Mouse (Mus musculus) forebrain, embryonic 11.5 days (tissue): ENCODE results near the gene Shroom4. TPM values are rescaled to one million over a fixed set of nuclear protein-coding genes. Genes with fewer than 3 reads are reported as not detected.

Experiments
- ATAC-seq: fragments of 200-750 bp; cut with Nextera tagmentation; replicated peaks from 2 replicates; pipeline ENCODE4 v1.8.0; 2017; ENCODE audit warnings: moderate TSS enrichment; ENCODE audit not compliant: low FRiP score
- DNase-seq: peaks from one replicate; pipeline ENCODE4 v3.0.0-alpha.2; 2017; ENCODE audit warnings: low spot score
- H3K27ac ChIP-seq: fragments of 300-500 bp; sonication (generic); 2 replicates; pipeline ENCODE4 v1.5.1; 2014; ENCODE audit warnings: low read depth, low read length
- H3K27me3 ChIP-seq: fragments of 300-500 bp; sonication (generic); 2 replicates; pipeline ENCODE4 v1.6.1; 2014; ENCODE audit warnings: mild to moderate bottlenecking, low read length, mixed read lengths; ENCODE audit not compliant: control insufficient read depth, insufficient read depth
- H3K36me3 ChIP-seq: fragments of 300-500 bp; sonication (generic); 2 replicates; pipeline ENCODE4 v1.6.1; 2014; ENCODE audit warnings: mild to moderate bottlenecking, low read length, moderate library complexity, mixed read lengths; ENCODE audit not compliant: control insufficient read depth, insufficient read depth
- H3K4me1 ChIP-seq: fragments of 300-500 bp; sonication (generic); replicated peaks from 2 replicates; pipeline ENCODE4 v1.6.1; 2014; ENCODE audit warnings: low read length, mixed read lengths; ENCODE audit not compliant: control insufficient read depth, insufficient read depth
- H3K4me2 ChIP-seq: fragments of 300-500 bp; sonication (generic); 2 replicates; pipeline ENCODE4 v1.6.1; 2014; ENCODE audit warnings: low read depth, mild to moderate bottlenecking, low read length, moderate library complexity, mixed read lengths; ENCODE audit not compliant: severe bottlenecking
- H3K4me3 ChIP-seq: fragments of 300-500 bp; sonication (generic); 2 replicates; pipeline ENCODE4 v1.5.1; 2014; ENCODE audit warnings: low read depth, low read length
- H3K9ac ChIP-seq: fragments of 300-500 bp; sonication (generic); 2 replicates; pipeline ENCODE4 v1.6.1; 2014; ENCODE audit warnings: low read length
- H3K9me3 ChIP-seq: fragments of 300-500 bp; sonication (generic); 2 replicates; pipeline ENCODE4 v1.6.1; 2016; ENCODE audit warnings: low read length, mixed read lengths; ENCODE audit not compliant: control insufficient read depth
- WGBS: fragments of 180-500 bp; shearing (Covaris S2); extraction: QIAGEN DNeasy Blood & Tissue Kit; methylation state at CpG from one replicate; pipeline ENCODE4 v1.1.7; 2014; 5-methylcytosine and 5-hydroxymethylcytosine counted together
- polyA plus RNA-seq: library from polyadenylated mRNA; unstranded; fragments of >200 nt; fragmentation: Nextera tagmentation; extraction: Ambion mirVana; gene quantifications from 2 replicates; pipeline ENCODE4 v1.2.1, GENCODE M21; 2014

The Shroom4 gene
- polyA plus RNA-seq, 1 experiment from 2014 or later, result 5.4 TPM

DNA sequence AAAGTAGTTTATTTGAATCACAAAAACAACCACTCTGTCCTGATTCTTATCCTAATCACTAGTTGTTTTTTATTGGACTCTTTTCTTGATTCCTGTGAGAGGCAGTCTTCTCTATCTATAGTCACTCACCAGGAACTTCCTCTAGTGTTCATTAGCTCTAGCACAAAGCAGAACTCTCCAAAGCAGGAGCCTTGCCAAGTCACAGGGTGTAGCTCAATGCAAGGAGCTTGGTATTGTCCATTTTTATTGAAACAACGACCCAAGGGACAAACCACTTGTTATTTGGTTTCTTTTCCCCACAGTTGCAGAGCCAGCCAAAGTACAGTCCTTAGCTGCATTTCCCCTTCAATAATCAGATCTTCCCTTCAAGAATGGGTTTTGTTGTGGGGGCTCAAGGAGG, 181.5 kb downstream of the Shroom4 start:
- Histone ChIP-seq H3K4me2 (no peak overlapping the region), H3K9ac (no peak overlapping the region), H3K9me3 (no peaks in the 10 kb centered on the region), H3K4me1 (no peaks in the 10 kb centered on the region), H3K4me3 (no peak overlapping the region), H3K27me3 (no peaks in the 10 kb centered on the region), H3K36me3 (no peaks in the 10 kb centered on the region), H3K27ac (no peak overlapping the region)
- 88% methylated on average over 1 of the region's 1 CpGs for WGBS
- DNase-seq (no peak), ATAC-seq (no peak)

DNA sequence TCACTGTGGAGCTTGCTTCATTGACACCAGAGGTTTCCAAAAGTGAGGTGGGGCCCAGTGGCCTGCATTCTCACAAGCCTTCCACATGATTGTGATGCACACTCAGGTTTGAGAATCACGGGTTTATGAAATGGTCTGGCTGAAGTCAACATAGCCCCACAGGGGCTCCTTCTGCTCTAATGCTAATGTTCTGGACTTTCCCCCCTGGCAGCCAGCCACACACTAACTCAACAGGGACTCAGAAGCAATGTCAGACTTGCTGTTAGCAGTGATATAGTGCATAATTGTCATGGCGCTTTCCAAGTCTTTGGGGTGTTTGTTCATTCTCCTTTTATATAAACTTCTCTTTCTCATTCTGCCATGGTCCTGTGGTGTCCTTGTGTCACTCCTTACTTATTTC, 183.0 kb downstream of the Shroom4 start:
- Histone ChIP-seq H3K27ac (no peak overlapping the region), H3K36me3 (no peaks in the 10 kb centered on the region), H3K4me3 (no peak overlapping the region), H3K9me3 (no peaks in the 10 kb centered on the region), H3K27me3 (no peaks in the 10 kb centered on the region), H3K9ac (no peak overlapping the region), H3K4me1 (no peaks in the 10 kb centered on the region), H3K4me2 (no peak overlapping the region)
- no peak for ATAC-seq
- WGBS, result 84% methylated on average over 2 of the region's 2 CpGs
- DNase-seq, result no peak

DNA sequence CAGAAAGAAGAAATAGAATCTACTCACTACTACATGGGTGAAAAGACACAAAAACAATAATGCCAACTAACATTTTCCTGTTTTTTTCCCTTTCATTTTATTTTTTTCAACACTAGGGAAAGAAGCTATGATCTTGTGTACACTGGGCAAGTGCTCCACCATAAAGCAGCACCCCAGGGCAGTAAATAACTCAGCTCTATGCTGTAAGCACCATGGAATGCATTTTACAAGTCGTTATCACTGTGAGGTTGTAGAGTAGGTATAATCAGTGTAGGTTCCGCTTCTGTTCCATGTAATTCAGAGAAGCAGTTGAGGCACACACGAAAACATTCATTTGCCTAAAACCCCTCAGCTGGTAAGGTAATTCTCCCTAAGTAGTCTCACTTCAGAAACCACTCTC, 194.5 kb downstream of the Shroom4 start:
- Histone ChIP-seq H3K9me3 (no peaks in the 10 kb centered on the region), H3K4me1 (no peaks in the 10 kb centered on the region), H3K36me3 (no peaks in the 10 kb centered on the region), H3K4me2 (no peak overlapping the region), H3K27me3 (no peaks in the 10 kb centered on the region), H3K9ac (no peak overlapping the region), H3K4me3 (no peak overlapping the region), H3K27ac (no peak overlapping the region)
- DNase-seq, result no peak
- WGBS, result 79% methylated on average over 3 of the region's 3 CpGs
- ATAC-seq, result no peak

DNA sequence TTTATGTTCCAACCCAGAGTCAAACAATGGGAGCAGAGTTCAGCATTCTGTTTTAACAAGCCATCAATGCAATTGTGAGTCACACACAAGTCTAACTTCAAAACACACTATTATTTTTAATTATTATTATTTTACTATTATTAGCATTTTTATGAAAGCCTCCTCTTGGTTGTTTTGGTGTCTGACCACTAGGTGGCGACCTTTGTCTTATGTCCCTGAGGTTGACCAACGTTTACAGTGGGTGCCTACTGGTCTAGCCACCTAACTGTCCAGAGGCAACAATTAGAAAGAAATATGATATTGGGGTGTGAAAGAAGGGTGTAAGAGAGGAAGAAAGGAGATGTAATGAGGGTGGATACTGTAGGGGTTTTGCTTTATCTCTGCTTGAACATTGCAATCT, 254.4 kb downstream of the Shroom4 start:
- 7% methylated on average over 2 of the region's 2 CpGs for WGBS
- H3K27me3 ChIP-seq, result no peaks in the 10 kb centered on the region
- H3K4me3 ChIP-seq, result no peak overlapping the region
- H3K4me2 ChIP-seq, result no peak overlapping the region
- no peaks in the 10 kb centered on the region for H3K9me3 ChIP-seq
- H3K27ac ChIP-seq, result no peak overlapping the region
- H3K36me3 ChIP-seq, result no peaks in the 10 kb centered on the region
- H3K4me1 ChIP-seq, result no peaks in the 10 kb centered on the region
- ATAC-seq (no peak), DNase-seq (no peak)
- no peak overlapping the region for H3K9ac ChIP-seq

DNA sequence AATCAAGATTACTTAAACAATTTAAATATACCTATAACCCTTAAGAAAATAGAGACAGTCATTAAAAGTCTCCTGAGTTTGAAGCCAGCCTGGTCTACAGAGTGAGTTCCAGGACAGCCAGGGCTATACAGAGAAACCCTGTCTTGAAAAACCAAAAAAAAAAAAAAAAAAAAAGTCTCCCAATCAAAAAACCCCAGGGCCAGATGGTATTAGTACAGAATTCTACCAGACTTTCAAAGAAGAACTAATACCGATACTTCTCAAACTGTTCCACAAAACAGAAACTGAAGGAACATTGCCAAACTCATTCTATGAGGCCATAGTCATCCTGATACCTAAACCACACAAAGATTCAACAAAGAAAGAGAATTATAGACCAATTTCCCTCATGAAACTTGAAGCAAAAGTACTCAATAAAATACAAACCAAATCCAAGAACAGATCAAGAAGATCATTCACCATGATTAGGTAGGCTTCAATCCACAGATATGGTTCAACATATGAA, 259.2 kb downstream of the Shroom4 start:
- ATAC-seq (no peak), DNase-seq (no peak)
- Histone ChIP-seq H3K4me3 (no peak overlapping the region), H3K4me2 (no peak overlapping the region), H3K9ac (no peak overlapping the region), H3K36me3 (no peaks in the 10 kb centered on the region), H3K27me3 (no peaks in the 10 kb centered on the region), H3K4me1 (no peaks in the 10 kb centered on the region), H3K9me3 (no peaks in the 10 kb centered on the region), H3K27ac (no peak overlapping the region)
- 90% methylated on average over 1 of the region's 1 CpGs for WGBS

Other genes starting within 250 kb of the Shroom4 start
- gene Nudt10, start 226.8 kb upstream of the Shroom4 start, polyA plus RNA-seq, result 25.2 and 29.8 TPM in 2 replicates
- gene Bmp15, start 79.1 kb upstream of the Shroom4 start, polyA plus RNA-seq, result not detected in 2 replicates